Mouse (Mus musculus): ENCODE data around the gene Dis3l2. TPM values are rescaled to one million over a fixed set of nuclear protein-coding genes. Genes with fewer than 3 reads are reported as not detected.
A peak's percentile ranks its signal among the peaks of the same experiment; 100 is the strongest.

The Dis3l2 gene
- polyA plus RNA-seq, 1 experiment from 2014 or later: 26.4 TPM

DNA sequence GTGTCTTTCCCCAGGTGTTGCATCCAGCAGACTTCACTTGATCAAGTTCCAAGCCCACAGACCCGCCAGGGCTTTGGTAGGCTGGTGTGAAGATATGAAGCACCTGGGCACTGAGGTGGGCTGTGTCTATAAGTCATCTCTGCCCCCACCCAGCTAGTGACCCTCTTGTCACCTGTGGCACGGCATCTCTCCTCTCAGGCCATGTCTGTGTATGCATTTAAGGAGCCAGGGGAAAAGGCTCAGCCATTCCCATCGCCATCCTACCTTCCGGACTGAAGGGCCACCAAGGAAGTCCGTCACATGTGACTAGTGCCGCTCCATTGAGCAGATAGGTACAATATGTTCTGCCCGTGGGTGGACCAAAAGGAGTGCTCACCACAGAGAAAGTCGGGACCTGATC is 392.0 kb downstream of the Dis3l2 start:
- Histone ChIP-seq H3K4me3 (ENCODE audit: low read depth, low read length) (no peak overlapping the region), H3K9me3 (ENCODE audit: control insufficient read depth, low read depth, low read length) (no peaks in the 10 kb centered on the region), H3K9ac (replicated peaks; ENCODE audit: low read depth, low read length) (no peak overlapping the region), H3K27me3 (ENCODE audit: control insufficient read depth, insufficient read depth, low read length) (no peaks in the 10 kb centered on the region), H3K4me2 (replicated peaks; ENCODE audit: low read depth, low read length) (no peak overlapping the region), H3K4me1 (ENCODE audit: control insufficient read depth, insufficient read depth, low read length) (no peaks in the 10 kb centered on the region), H3K36me3 (ENCODE audit: control insufficient read depth, insufficient read depth, low read length) (no peaks in the 10 kb centered on the region), H3K27ac (ENCODE audit: low read length) (no peak overlapping the region)
- ATAC-seq (ENCODE audit: insufficient number of reproducible peaks, insufficient read depth, low FRiP score, low read depth): no peak
- WGBS: 78% methylated on average over 8 of the region's 8 CpGs

GRCm38 (mm10) chr1:87098358-87098975 is 394.9 kb downstream of the Dis3l2 start:
- Histone ChIP-seq H3K27ac (ENCODE audit: low read length) (no peak overlapping the region), H3K9ac (replicated peaks; ENCODE audit: low read depth, low read length) (no peak overlapping the region), H3K9me3 (ENCODE audit: control insufficient read depth, low read depth, low read length) (no peaks in the 10 kb centered on the region), H3K4me3 (ENCODE audit: low read depth, low read length) (no peak overlapping the region), H3K4me1 (ENCODE audit: control insufficient read depth, insufficient read depth, low read length) (no peaks in the 10 kb centered on the region), H3K4me2 (replicated peaks; ENCODE audit: low read depth, low read length) (peak overlapping the region; percentile 14; the same call in 1 of the 2 replicates), H3K36me3 (ENCODE audit: control insufficient read depth, insufficient read depth, low read length) (no peaks in the 10 kb centered on the region), H3K27me3 (ENCODE audit: control insufficient read depth, insufficient read depth, low read length) (no peaks in the 10 kb centered on the region)
- 16% methylated on average over 30 of the region's 30 CpGs for WGBS
- peak; percentile 79 for ATAC-seq (ENCODE audit: insufficient number of reproducible peaks, insufficient read depth, low FRiP score, low read depth)

Other genes starting within 250 kb of the Dis3l2 start
- gene Ptma, start 177.1 kb upstream of the Dis3l2 start, polyA plus RNA-seq (2014; fragmentation: Nextera tagmentation; extraction: Ambion mirVana): 2,677 and 2,766 TPM in 2 replicates
- 48.4 and 56.6 TPM in 2 replicates for gene Pde6d, start 121.2 kb upstream of the Dis3l2 start, polyA plus RNA-seq (2014; fragmentation: Nextera tagmentation; extraction: Ambion mirVana)
- gene Cops7b, start 120.9 kb upstream of the Dis3l2 start, polyA plus RNA-seq (2014; fragmentation: Nextera tagmentation; extraction: Ambion mirVana): 38.2 and 38.9 TPM in 2 replicates
- gene Nppc, start 33.2 kb upstream of the Dis3l2 start, polyA plus RNA-seq (2014; fragmentation: Nextera tagmentation; extraction: Ambion mirVana): 1.2 and 3.0 TPM in 2 replicates